Mouse (Mus musculus) bone marrow macrophage, adult 2 months (primary cell): ENCODE data around the gene Xab2.

ENCODE experiments used
- CTCF ChIP-seq: IDR thresholded peaks from 2 replicates; pipeline ENCODE4 v1.5.1; 2012; ENCODE audit warnings: low read depth, mild to moderate bottlenecking, low read length, moderate library complexity
- POLR2A ChIP-seq: IDR thresholded peaks from 2 replicates; pipeline ENCODE4 v1.6.1; 2012; ENCODE audit warnings: mild to moderate bottlenecking, low read depth, low read length, borderline replicate concordance

- TF ChIP-seq CTCF (no peak), POLR2A (no peak)
Observed at GRCm38 (mm10) chr8:3631478-3631875, 10.4 kb upstream of the Xab2 start.
